Mouse (Mus musculus): Measurements from ENCODE around the gene Elmsan1. TPM values are rescaled to one million over a fixed set of nuclear protein-coding genes. Genes with fewer than 3 reads are reported as not detected.
A peak's percentile ranks its signal among the peaks of the same experiment; 100 is the strongest.

Elmsan1 gene
- polyA plus RNA-seq, 1 experiment, result 7.4 TPM

- WGBS, result 30% methylated on average over 2 of the region's 2 CpGs
These were observed 63.2 kb downstream of the Elmsan1 start for GRCm38 (mm10) chr12:84155523-84155871.

GRCm38 (mm10) chr12:84154786-84155522 is 63.7 kb downstream of the Elmsan1 start:
- no peaks in the 10 kb centered on the region; the same call in none of the 2 replicates for H3K36me3 ChIP-seq (ENCODE audit: control insufficient read depth, insufficient read depth, low read length)
- no peaks in the 10 kb centered on the region for H3K27me3 ChIP-seq (replicated peaks; ENCODE audit: control insufficient read depth, insufficient read depth, low read length)
- H3K4me1 ChIP-seq (ENCODE audit: control insufficient read depth, insufficient read depth, low read length), result peaks cover 6% of the 10 kb centered on the region
- no peak overlapping the region for H3K4me3 ChIP-seq (ENCODE audit: insufficient read depth, low read depth, low read length)
- TF ChIP-seq POLR2A (IDR thresholded peaks at IDR 0.05; ENCODE audit: low read depth, low read length), result no peak
- no peak; the same call in 1 of the 2 replicates for TF ChIP-seq CTCF (conservative IDR thresholded peaks at IDR 0.05; ENCODE audit: insufficient read depth, insufficient read length, low read depth, low read length)
- DNase-seq, result peak; percentile 95
- H3K27ac ChIP-seq (ENCODE audit: insufficient read depth, low read depth, low read length), result no peak overlapping the region
- 29% methylated on average over 11 of the region's 11 CpGs for WGBS

More at GRCm38 (mm10) chr12:84155523-84155871, 63.2 kb downstream of the Elmsan1 start:
- H3K27ac ChIP-seq (ENCODE audit: insufficient read depth, low read depth, low read length), result 0 out of 2 replicates have a peak overlapping the region, but pooled peaks have one; percentile 8
- no peaks in the 10 kb centered on the region; the same call in none of the 2 replicates for H3K36me3 ChIP-seq (ENCODE audit: control insufficient read depth, insufficient read depth, low read length)
- TF ChIP-seq POLR2A (IDR thresholded peaks at IDR 0.05; ENCODE audit: low read depth, low read length), result no peak
- no peak for TF ChIP-seq CTCF (conservative IDR thresholded peaks at IDR 0.05; ENCODE audit: insufficient read depth, insufficient read length, low read depth, low read length)
- H3K27me3 ChIP-seq (replicated peaks; ENCODE audit: control insufficient read depth, insufficient read depth, low read length), result no peaks in the 10 kb centered on the region
- no peak for DNase-seq
- H3K4me3 ChIP-seq (ENCODE audit: insufficient read depth, low read depth, low read length), result no peak overlapping the region
- H3K4me1 ChIP-seq (ENCODE audit: control insufficient read depth, insufficient read depth, low read length), result peaks cover 6% of the 10 kb centered on the region

DNA sequence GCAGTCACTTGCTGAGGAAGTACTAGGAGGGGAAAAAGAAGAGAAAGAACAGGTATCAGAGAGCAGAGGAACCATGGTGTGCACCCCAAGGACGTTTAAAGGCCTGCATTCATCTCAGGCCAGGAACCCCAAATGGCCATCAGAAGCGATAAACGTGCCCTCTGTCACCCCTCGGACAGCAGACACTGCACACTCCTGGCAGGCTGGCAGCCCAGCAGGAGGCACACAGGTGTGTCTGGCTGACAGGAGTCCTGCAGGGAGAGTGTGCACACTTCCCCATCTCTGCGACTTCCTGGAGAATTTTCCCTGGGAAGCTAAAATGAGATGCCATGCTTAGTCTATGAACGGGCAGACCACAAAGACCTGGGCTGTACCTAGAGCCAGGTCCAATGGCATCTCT is 65.3 kb downstream of the Elmsan1 start:
- H3K36me3 ChIP-seq (ENCODE audit: control insufficient read depth, insufficient read depth, low read length), result no peaks in the 10 kb centered on the region; the same call in none of the 2 replicates
- TF ChIP-seq CTCF (conservative IDR thresholded peaks at IDR 0.05; ENCODE audit: insufficient read depth, insufficient read length, low read depth, low read length), result no peak
- no peak for TF ChIP-seq POLR2A (IDR thresholded peaks at IDR 0.05; ENCODE audit: low read depth, low read length)
- DNase-seq, result no peak
- no peak overlapping the region for H3K27ac ChIP-seq (ENCODE audit: insufficient read depth, low read depth, low read length)
- H3K27me3 ChIP-seq (replicated peaks; ENCODE audit: control insufficient read depth, insufficient read depth, low read length), result no peaks in the 10 kb centered on the region
- peaks cover 6% of the 10 kb centered on the region for H3K4me1 ChIP-seq (ENCODE audit: control insufficient read depth, insufficient read depth, low read length)
- 88% methylated on average over 6 of the region's 6 CpGs for WGBS
- no peak overlapping the region for H3K4me3 ChIP-seq (ENCODE audit: insufficient read depth, low read depth, low read length)

GRCm38 (mm10) chr12:84152352-84153190 is 66.1 kb downstream of the Elmsan1 start:
- 74% methylated on average over 32 of the region's 32 CpGs for WGBS
- peak; percentile 0 for DNase-seq
- no peaks in the 10 kb centered on the region; the same call in none of the 2 replicates for H3K36me3 ChIP-seq (ENCODE audit: control insufficient read depth, insufficient read depth, low read length)
- TF ChIP-seq POLR2A (IDR thresholded peaks at IDR 0.05; ENCODE audit: low read depth, low read length) (no peak), CTCF (conservative IDR thresholded peaks at IDR 0.05; ENCODE audit: insufficient read depth, insufficient read length, low read depth, low read length) (no peak)
- no peak overlapping the region for H3K4me3 ChIP-seq (ENCODE audit: insufficient read depth, low read depth, low read length)
- no peaks in the 10 kb centered on the region for H3K27me3 ChIP-seq (replicated peaks; ENCODE audit: control insufficient read depth, insufficient read depth, low read length)
- no peak overlapping the region for H3K27ac ChIP-seq (ENCODE audit: insufficient read depth, low read depth, low read length)
- peaks cover 6% of the 10 kb centered on the region for H3K4me1 ChIP-seq (ENCODE audit: control insufficient read depth, insufficient read depth, low read length)

DNA sequence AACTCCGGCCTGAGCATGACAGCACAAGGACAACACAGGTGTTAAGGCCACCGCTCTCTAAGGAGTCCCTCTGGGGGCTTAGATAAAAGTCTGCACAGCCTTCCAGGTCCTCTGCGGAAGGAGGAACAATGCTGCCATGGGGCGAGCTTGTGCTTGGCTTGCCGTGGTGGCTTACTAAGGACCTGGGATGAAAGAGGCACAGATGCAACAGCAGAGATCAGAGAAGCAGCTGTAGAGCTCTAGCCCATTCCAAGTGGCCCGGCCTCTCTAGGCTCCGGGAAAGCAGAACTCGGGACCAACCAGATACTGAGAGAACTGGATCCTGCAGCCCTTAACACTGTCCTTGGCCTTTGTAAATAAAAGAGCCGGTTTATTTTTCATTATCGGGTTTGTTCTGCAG is 66.8 kb downstream of the Elmsan1 start:
- no peak for TF ChIP-seq CTCF (conservative IDR thresholded peaks at IDR 0.05; ENCODE audit: insufficient read depth, insufficient read length, low read depth, low read length)
- no peak for TF ChIP-seq POLR2A (IDR thresholded peaks at IDR 0.05; ENCODE audit: low read depth, low read length)
- Histone ChIP-seq H3K27ac (ENCODE audit: insufficient read depth, low read depth, low read length) (no peak overlapping the region), H3K4me3 (ENCODE audit: insufficient read depth, low read depth, low read length) (no peak overlapping the region), H3K27me3 (replicated peaks; ENCODE audit: control insufficient read depth, insufficient read depth, low read length) (no peaks in the 10 kb centered on the region), H3K36me3 (ENCODE audit: control insufficient read depth, insufficient read depth, low read length) (no peaks in the 10 kb centered on the region; the same call in none of the 2 replicates), H3K4me1 (ENCODE audit: control insufficient read depth, insufficient read depth, low read length) (peaks cover 6% of the 10 kb centered on the region)
- no peak for DNase-seq
- 80% methylated on average over 10 of the region's 10 CpGs for WGBS

DNA sequence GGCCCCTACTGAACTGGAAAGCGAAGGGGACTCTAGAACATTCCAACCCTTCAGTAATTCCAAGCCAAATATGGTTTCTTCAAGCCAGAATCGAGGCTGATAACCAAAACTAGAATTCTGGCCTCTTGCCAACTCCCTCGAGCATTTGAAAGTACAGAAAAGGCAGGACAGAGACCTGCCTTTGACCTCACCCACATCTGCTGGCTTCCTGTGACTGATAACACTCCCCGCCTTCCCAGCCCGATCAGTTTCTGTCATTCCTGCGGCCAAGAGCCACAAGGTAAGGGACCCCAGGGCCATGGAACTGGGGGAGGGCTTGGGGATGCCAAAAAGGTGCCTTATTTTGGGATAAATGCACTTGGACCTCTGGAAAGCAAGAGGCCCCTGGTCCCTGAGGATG is 67.7 kb downstream of the Elmsan1 start:
- peaks cover 6% of the 10 kb centered on the region for H3K4me1 ChIP-seq (ENCODE audit: control insufficient read depth, insufficient read depth, low read length)
- no peaks in the 10 kb centered on the region for H3K27me3 ChIP-seq (replicated peaks; ENCODE audit: control insufficient read depth, insufficient read depth, low read length)
- H3K4me3 ChIP-seq (ENCODE audit: insufficient read depth, low read depth, low read length), result no peak overlapping the region
- TF ChIP-seq POLR2A (IDR thresholded peaks at IDR 0.05; ENCODE audit: low read depth, low read length) (no peak), CTCF (conservative IDR thresholded peaks at IDR 0.05; ENCODE audit: insufficient read depth, insufficient read length, low read depth, low read length) (no peak)
- DNase-seq, result peak; percentile 40
- no peak overlapping the region for H3K27ac ChIP-seq (ENCODE audit: insufficient read depth, low read depth, low read length)
- WGBS, result 48% methylated on average over 6 of the region's 6 CpGs
- no peaks in the 10 kb centered on the region; the same call in 1 of the 2 replicates for H3K36me3 ChIP-seq (ENCODE audit: control insufficient read depth, insufficient read depth, low read length)

DNA sequence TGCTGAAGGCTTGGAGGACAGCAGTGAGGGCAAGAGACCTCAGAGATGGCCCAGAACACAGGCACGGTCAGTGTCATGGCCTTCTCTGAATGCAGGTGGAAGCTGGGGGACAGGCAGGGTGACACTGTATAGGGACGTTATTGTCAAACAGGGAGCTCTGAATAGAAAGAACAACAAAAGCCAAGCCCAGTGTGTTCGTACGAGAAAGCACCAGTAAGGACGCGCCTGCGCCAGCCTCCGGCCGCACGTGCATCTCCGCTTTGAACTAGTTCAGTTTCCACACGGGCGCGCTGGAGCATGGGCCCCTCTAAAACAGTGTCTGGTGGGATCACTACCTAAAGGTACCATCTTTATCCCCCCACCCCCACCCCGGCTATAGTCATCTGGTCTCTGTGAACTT is 68.7 kb downstream of the Elmsan1 start:
- TF ChIP-seq POLR2A (IDR thresholded peaks at IDR 0.05; ENCODE audit: low read depth, low read length) (no peak), CTCF (conservative IDR thresholded peaks at IDR 0.05; ENCODE audit: insufficient read depth, insufficient read length, low read depth, low read length) (no peak)
- WGBS, result 93% methylated on average over 15 of the region's 15 CpGs
- Histone ChIP-seq H3K27me3 (replicated peaks; ENCODE audit: control insufficient read depth, insufficient read depth, low read length) (no peaks in the 10 kb centered on the region), H3K27ac (ENCODE audit: insufficient read depth, low read depth, low read length) (no peak overlapping the region), H3K36me3 (ENCODE audit: control insufficient read depth, insufficient read depth, low read length) (no peaks in the 10 kb centered on the region), H3K4me1 (ENCODE audit: control insufficient read depth, insufficient read depth, low read length) (peaks cover 5% of the 10 kb centered on the region), H3K4me3 (ENCODE audit: insufficient read depth, low read depth, low read length) (no peak overlapping the region)
- no peak for DNase-seq

Measured in kidney, adult 2 months (tissue).